Mouse (Mus musculus): ENCODE results near the gene Skor1. TPM values are rescaled to one million over a fixed set of nuclear protein-coding genes. Genes with fewer than 3 reads are reported as not detected.

Gene Skor1
- polyA plus RNA-seq, 1 experiment from 2014 or later, result not detected

DNA sequence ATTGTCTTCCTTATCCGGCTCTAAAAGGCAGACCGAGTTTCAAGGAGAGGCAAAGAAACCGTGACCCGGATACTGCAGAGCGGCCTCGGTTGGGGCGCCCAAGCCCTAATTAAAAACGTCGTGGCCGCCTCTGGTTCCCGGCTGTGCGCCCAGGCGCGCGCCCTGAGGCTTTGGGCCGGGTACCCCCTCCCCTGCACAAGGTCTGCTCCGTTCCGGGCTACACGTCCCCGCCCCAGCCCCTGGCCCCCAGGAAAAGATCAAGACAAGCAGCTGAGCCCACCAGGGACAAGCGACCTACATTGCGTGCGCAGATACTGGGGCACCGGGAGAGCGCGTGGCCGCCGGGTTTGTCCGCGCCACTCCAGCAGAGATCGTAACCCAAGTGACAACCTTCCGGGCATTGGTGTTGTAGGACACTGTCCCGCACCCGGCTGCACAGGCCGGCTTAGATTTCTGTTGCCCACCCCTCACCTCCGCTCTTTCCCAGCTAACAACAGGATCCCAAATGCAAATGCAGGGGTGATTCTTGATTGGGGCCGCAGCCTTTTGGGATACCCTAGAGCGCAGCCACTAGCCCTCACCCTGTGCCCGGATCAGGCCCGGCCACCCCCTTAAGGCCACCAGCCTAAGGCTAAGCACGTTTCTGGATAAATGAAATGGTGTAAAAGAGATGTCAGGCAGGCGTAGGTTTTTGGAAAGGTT, 6.3 kb downstream of the Skor1 start:
- Histone ChIP-seq H3K4me3 (peak overlapping the region; percentile 19), H3K27me3 (peaks cover 100% of the 10 kb centered on the region), H3K27ac (no peak overlapping the region), H3K4me2 (peak overlapping the region; percentile 36), H3K4me1 (replicated peaks) (peaks cover 71% of the 10 kb centered on the region), H3K9me3 (replicated peaks) (no peaks in the 10 kb centered on the region), H3K9ac (no peak overlapping the region), H3K36me3 (no peaks in the 10 kb centered on the region)
- 1% methylated on average over 42 of the region's 42 CpGs for WGBS
- no peak for ATAC-seq (replicated peaks; ENCODE audit: insufficient number of reproducible peaks, insufficient read depth, low FRiP score, low read depth)

DNA sequence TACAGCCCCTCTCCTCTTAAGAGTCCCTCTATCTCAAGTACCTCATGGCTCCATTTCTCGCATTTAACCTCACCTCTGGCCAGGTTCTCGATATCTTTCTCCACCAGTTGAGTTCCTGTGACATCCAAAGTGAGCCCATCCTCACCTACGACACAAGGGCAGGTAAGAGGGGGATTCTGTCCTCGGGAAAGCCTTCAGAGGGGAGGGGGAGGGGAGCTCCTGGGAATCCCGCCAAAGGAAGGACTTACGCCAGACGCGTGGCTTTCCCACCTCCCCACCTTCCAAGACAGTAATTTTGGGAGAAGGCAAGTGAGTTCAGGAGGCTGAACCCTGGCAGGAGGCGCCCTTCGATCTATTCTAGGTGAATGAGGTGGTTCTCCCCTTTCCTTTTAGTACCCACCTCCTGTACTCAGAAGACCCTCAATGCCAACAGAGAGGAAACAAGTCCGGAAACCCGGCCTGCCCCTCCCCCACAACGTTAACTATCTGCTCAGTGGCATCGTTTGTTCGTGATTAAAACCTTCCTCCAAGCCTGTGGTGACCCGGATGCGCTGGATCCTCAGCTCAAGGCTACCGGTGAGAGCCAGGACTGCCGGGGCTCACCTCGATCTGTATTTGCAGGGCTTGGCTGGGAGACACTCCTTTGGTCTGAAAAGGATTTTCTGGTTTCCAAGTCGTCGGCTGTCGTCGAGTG, 7.0 kb downstream of the Skor1 start:
- no peak overlapping the region for H3K9ac ChIP-seq
- H3K4me3 ChIP-seq, result peak overlapping the region; percentile 19
- H3K9me3 ChIP-seq (replicated peaks), result no peaks in the 10 kb centered on the region
- H3K4me1 ChIP-seq (replicated peaks), result peaks cover 71% of the 10 kb centered on the region
- H3K4me2 ChIP-seq, result peak overlapping the region; percentile 36
- H3K27ac ChIP-seq, result no peak overlapping the region
- ATAC-seq (replicated peaks; ENCODE audit: insufficient number of reproducible peaks, insufficient read depth, low FRiP score, low read depth), result no peak
- peaks cover 100% of the 10 kb centered on the region for H3K27me3 ChIP-seq
- 2% methylated on average over 24 of the region's 24 CpGs for WGBS
- no peaks in the 10 kb centered on the region for H3K36me3 ChIP-seq

DNA sequence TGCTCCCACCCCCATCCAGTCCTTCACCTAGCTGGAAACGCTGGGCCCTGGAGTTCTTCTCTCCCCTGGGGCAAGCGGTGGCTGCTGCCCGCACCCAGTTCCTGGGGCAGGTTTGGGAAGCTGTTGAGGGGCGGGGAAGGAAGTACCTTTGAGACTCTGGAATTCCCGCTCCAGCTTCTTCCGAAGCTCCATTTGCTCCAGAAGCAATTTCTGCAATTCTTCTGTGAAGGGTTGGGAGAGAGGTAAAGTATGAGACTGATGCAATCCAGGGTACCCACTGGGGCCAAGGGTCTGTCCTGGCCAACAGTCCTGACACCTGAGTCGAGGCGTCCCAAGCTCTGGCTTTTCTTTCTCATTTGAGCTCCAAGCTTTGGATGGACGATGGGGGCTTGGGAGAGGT, 8.6 kb downstream of the Skor1 start:
- Histone ChIP-seq H3K4me3 (no peak overlapping the region), H3K9ac (no peak overlapping the region), H3K27ac (no peak overlapping the region), H3K27me3 (peaks cover 98% of the 10 kb centered on the region), H3K36me3 (no peaks in the 10 kb centered on the region), H3K4me1 (replicated peaks) (peaks cover 65% of the 10 kb centered on the region), H3K4me2 (no peak overlapping the region), H3K9me3 (replicated peaks) (no peaks in the 10 kb centered on the region)
- no peak for ATAC-seq (replicated peaks; ENCODE audit: insufficient number of reproducible peaks, insufficient read depth, low FRiP score, low read depth)
- WGBS, result 3% methylated on average over 9 of the region's 9 CpGs

DNA sequence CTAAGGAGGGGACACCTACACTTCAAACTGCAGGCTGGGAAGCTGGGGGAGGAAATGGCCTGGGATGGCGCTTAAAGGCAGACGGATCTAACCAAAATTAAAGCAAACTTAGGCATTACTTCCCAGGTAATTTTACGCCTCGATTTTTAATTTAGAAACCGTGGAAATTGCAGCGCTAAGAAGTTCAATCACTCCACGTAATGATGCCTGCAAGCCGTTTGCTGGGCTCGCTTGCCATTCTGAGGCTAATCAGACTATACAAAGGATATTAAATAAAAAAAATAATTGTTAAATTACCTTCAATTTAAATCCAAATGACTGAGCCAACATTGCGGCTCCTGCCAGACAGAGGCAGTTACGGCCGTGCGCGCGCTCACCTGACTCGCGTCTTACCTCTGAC, 9.1 kb downstream of the Skor1 start:
- Histone ChIP-seq H3K36me3 (no peaks in the 10 kb centered on the region), H3K4me3 (no peak overlapping the region), H3K27me3 (peaks cover 98% of the 10 kb centered on the region), H3K4me2 (no peak overlapping the region), H3K9ac (no peak overlapping the region), H3K27ac (no peak overlapping the region), H3K4me1 (replicated peaks) (peaks cover 65% of the 10 kb centered on the region), H3K9me3 (replicated peaks) (no peaks in the 10 kb centered on the region)
- no peak for ATAC-seq (replicated peaks; ENCODE audit: insufficient number of reproducible peaks, insufficient read depth, low FRiP score, low read depth)
- 5% methylated on average over 17 of the region's 17 CpGs for WGBS

DNA sequence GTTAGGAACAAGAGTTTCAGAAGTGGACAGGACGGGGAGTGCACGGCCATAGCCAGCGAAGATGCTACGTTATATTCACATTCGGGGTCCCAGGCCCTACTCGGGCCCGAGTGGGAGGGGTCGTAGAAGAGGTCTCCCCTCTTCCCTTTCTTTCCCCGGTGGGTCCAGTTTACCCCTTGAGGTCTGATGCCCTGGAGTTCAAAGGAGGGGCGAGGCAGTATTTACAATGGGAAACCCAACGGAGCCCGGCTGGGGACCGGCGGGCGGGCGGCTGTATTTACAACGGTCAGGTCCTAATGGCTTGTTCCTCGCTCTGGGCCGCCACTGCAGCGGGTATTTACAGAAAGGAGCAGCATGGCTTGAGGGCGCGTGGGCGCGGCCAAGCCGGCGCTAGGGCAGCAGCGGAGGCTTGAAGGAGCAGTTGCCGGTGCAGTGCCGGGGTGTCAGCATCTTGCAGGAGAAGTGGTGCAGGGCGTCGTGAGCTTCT, 10.2 kb downstream of the Skor1 start:
- Histone ChIP-seq H3K27ac (no peak overlapping the region), H3K4me3 (peak overlapping the region; percentile 28), H3K4me1 (replicated peaks) (peaks cover 64% of the 10 kb centered on the region), H3K9ac (no peak overlapping the region), H3K27me3 (peaks cover 98% of the 10 kb centered on the region), H3K9me3 (replicated peaks) (no peaks in the 10 kb centered on the region), H3K36me3 (no peaks in the 10 kb centered on the region), H3K4me2 (peak overlapping the region; percentile 59)
- ATAC-seq (replicated peaks; ENCODE audit: insufficient number of reproducible peaks, insufficient read depth, low FRiP score, low read depth), result no peak
- 1% methylated on average over 31 of the region's 31 CpGs for WGBS

DNA sequence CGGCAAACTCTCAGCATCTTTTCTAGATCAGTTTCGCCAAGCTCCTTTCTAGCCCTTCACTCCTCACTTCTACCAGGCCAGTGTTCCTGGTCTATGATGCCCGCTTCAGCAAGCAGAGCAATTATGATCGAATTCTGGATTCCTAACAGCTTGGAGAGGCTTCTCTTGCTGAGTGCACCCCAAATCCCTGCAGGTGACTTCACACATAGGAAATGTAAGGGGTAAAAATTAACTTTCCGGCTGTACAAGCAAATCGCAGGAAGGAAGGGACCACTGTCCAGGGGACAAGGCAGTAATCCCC, 11.2 kb downstream of the Skor1 start:
- Histone ChIP-seq H3K27me3 (peaks cover 92% of the 10 kb centered on the region), H3K9ac (no peak overlapping the region), H3K4me2 (no peak overlapping the region), H3K4me3 (0 out of 2 replicates have a peak overlapping the region, but pooled peaks have one; percentile 3), H3K4me1 (replicated peaks) (peaks cover 58% of the 10 kb centered on the region), H3K36me3 (no peaks in the 10 kb centered on the region), H3K9me3 (replicated peaks) (no peaks in the 10 kb centered on the region), H3K27ac (no peak overlapping the region)
- 2% methylated on average over 6 of the region's 6 CpGs for WGBS
- ATAC-seq (replicated peaks; ENCODE audit: insufficient number of reproducible peaks, insufficient read depth, low FRiP score, low read depth), result no peak

DNA sequence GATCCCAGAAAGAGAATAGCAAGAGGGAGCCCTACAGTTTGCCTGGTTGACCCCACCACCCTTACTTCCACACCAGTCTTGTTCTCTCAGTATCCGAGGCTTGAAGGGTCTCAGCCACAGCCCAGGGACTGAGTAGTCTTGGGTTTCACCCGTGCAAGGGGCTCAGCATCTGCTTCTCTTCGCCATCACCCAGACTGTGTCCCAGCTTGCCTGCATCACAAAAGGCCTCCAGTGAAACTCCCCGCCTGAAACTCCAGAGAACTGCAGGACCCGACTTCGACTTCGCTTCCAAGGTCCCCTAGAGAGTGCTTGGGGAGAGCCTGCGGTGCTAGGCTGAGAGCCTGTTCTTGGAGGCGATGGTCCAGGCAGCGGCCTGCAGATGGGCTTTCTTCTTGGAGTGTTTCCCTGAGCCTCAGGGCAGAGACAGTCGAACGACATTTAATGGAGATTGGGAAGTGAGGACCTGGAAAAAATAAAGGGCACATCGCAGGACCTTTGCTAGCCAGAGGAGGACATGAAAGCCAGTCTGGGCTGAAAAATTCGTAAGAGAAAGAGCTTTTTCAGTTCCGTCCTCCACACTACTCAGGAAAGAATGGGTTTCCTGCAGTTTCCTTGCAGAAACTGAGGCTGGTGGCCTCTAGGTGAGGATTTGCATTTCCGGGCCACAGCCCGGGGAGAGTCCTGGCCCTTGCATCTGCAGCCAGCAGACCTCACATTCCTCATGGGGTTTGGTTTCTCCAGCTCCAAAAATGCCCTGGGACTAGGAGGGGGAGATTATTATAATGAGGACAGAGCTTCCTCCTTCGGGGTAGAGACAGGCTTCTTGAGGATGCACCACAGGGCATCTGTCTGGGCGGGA, 11.8 kb downstream of the Skor1 start:
- no peak overlapping the region for H3K9ac ChIP-seq
- no peak overlapping the region for H3K4me3 ChIP-seq
- WGBS, result 6% methylated on average over 19 of the region's 19 CpGs
- H3K4me2 ChIP-seq, result no peak overlapping the region
- H3K4me1 ChIP-seq (replicated peaks), result peaks cover 57% of the 10 kb centered on the region
- no peaks in the 10 kb centered on the region for H3K9me3 ChIP-seq (replicated peaks)
- no peaks in the 10 kb centered on the region for H3K36me3 ChIP-seq
- H3K27ac ChIP-seq, result no peak overlapping the region
- H3K27me3 ChIP-seq, result peaks cover 86% of the 10 kb centered on the region
- no peak for ATAC-seq (replicated peaks; ENCODE audit: insufficient number of reproducible peaks, insufficient read depth, low FRiP score, low read depth)

DNA sequence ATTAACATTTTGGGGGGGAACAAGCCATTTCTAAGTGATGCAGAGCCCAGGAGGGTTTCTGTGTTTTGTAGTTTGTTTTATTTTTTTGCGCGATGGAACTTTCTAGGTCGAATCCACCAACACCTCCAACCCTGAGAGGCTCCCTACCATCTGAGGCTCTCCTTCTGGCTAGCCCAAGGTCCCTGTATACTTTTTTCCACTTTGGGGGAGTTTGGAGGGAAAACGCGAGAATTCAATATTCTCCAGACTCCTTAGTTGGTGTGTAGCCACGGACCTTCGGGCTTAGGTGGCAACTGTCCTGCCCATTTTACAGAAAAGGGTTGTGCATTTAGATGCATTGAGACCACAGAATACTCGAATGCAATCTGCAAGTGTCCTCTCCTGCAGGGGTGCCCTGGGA, 12.5 kb downstream of the Skor1 start:
- Histone ChIP-seq H3K27me3 (peaks cover 80% of the 10 kb centered on the region), H3K4me3 (no peak overlapping the region), H3K4me2 (no peak overlapping the region), H3K9me3 (replicated peaks) (no peaks in the 10 kb centered on the region), H3K27ac (no peak overlapping the region), H3K36me3 (no peaks in the 10 kb centered on the region), H3K9ac (no peak overlapping the region), H3K4me1 (replicated peaks) (peaks cover 59% of the 10 kb centered on the region)
- no peak for ATAC-seq (replicated peaks; ENCODE audit: insufficient number of reproducible peaks, insufficient read depth, low FRiP score, low read depth)
- WGBS, result 10% methylated on average over 8 of the region's 8 CpGs

DNA sequence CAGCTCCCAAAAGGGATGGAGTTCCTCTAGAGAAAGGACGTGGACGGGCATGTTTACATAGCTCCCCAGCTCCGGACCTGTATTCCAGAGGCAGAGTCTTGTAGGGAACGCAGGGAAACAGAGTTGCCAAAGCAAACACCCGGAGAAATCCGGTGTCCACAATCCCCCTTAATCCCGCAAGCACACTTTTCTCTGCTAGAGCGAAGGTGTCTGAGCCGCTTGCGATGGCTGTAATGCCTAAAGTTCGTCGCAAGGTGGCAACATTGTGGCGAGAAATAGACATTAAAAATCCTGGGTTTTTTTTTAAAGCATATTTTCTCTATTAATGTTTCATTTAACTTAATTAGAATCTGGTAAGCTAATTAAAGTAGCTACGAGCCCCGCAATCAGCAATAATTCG, 13.0 kb downstream of the Skor1 start:
- under 1% methylated on average over 16 of the region's 16 CpGs for WGBS
- Histone ChIP-seq H3K4me1 (replicated peaks) (peaks cover 59% of the 10 kb centered on the region), H3K4me2 (peak overlapping the region; percentile 61), H3K4me3 (peak overlapping the region; percentile 37), H3K27me3 (peaks cover 79% of the 10 kb centered on the region), H3K9ac (no peak overlapping the region), H3K27ac (no peak overlapping the region), H3K36me3 (no peaks in the 10 kb centered on the region), H3K9me3 (replicated peaks) (no peaks in the 10 kb centered on the region)
- ATAC-seq (replicated peaks; ENCODE audit: insufficient number of reproducible peaks, insufficient read depth, low FRiP score, low read depth), result no peak

DNA sequence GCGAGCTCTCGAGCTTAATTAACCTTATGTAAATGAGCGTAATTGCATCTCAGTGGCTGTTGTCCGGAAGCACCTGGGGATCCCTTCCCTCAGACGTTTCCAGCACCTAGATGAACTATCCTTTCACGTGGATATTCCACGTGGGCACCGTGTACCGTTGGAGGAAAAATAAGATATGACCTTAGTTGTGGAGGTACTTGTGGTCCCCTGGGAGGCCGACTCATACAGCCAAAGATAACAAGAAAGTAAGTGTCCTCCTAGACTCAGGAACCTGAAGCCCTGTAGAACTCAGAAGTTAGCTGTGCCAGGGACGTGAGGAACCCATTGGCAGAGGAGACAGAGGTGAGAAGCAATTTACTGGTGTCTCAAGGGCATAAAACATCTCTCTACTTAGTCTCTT, 13.4 kb downstream of the Skor1 start:
- Histone ChIP-seq H3K27me3 (peaks cover 75% of the 10 kb centered on the region), H3K4me2 (peak overlapping the region; percentile 61), H3K9ac (no peak overlapping the region), H3K4me3 (peak overlapping the region; percentile 37), H3K36me3 (no peaks in the 10 kb centered on the region), H3K9me3 (replicated peaks) (no peaks in the 10 kb centered on the region), H3K27ac (no peak overlapping the region), H3K4me1 (replicated peaks) (peaks cover 59% of the 10 kb centered on the region)
- no peak for ATAC-seq (replicated peaks; ENCODE audit: insufficient number of reproducible peaks, insufficient read depth, low FRiP score, low read depth)
- WGBS, result 4% methylated on average over 11 of the region's 11 CpGs

DNA sequence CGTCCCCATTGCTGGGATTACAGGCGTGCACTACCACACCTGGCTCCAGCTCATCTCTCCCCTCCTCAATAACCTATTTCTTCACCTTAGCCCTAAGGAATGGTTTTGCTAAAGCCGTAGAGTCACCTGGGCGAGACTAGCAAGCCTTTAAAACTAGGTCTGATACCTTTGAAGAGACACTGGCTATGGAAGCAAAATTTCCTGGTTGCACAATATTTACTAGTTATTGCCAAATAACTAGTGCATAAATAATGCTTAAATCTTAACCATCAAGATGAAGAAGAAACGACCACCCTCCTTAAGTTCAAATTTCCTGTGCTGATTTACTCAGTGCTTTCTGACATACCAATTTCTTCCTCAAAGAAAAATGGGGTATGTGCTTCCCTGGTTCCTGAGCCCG, 15.1 kb downstream of the Skor1 start:
- peak overlapping the region; percentile 1; the same call in 1 of the 2 replicates for H3K9ac ChIP-seq

More for the DNA sequence above, 15.1 kb downstream of the Skor1 start:
- Histone ChIP-seq H3K36me3 (no peaks in the 10 kb centered on the region), H3K9me3 (replicated peaks) (no peaks in the 10 kb centered on the region), H3K4me2 (peak overlapping the region; percentile 61), H3K27ac (no peak overlapping the region), H3K4me3 (peak overlapping the region; percentile 87), H3K27me3 (peaks cover 58% of the 10 kb centered on the region), H3K4me1 (replicated peaks) (peaks cover 48% of the 10 kb centered on the region)
- ATAC-seq (replicated peaks; ENCODE audit: insufficient number of reproducible peaks, insufficient read depth, low FRiP score, low read depth), result no peak
- 17% methylated on average over 6 of the region's 6 CpGs for whole genome bisulfite sequencing
